Mouse (Mus musculus) heart, embryonic 10.5 days (tissue): ENCODE measurements around the gene Wscd2. TPM values are rescaled to one million over a fixed set of nuclear protein-coding genes. Genes with fewer than 3 reads are reported as not detected.

Source experiments
- DNase-seq: peaks from one replicate; pipeline ENCODE4 v3.0.0-alpha.2; 2017; ENCODE audit warnings: low spot score
- H3K27ac ChIP-seq: fragments of 300-500 bp; sonication (generic); 2 replicates; pipeline ENCODE4 v1.5.1; 2016; ENCODE audit warnings: mild to moderate bottlenecking
- H3K27me3 ChIP-seq: fragments of 300-500 bp; sonication (generic); 2 replicates; pipeline ENCODE4 v1.6.1; 2016; ENCODE audit warnings: mild to moderate bottlenecking; ENCODE audit not compliant: poor library complexity, insufficient read depth, severe bottlenecking
- H3K36me3 ChIP-seq: fragments of 300-500 bp; sonication (generic); 2 replicates; pipeline ENCODE4 v1.6.1; 2016; ENCODE audit warnings: mild to moderate bottlenecking, moderate library complexity
- H3K4me1 ChIP-seq: fragments of 300-500 bp; sonication (generic); 2 replicates; pipeline ENCODE4 v1.6.1; 2016; ENCODE audit warnings: mild to moderate bottlenecking
- H3K4me3 ChIP-seq: fragments of 300-500 bp; sonication (generic); 2 replicates; pipeline ENCODE4 v1.5.1; 2016; ENCODE audit warnings: mild to moderate bottlenecking, moderate library complexity
- H3K9me3 ChIP-seq: fragments of 300-500 bp; sonication (generic); 2 replicates; pipeline ENCODE4 v1.6.1; 2016; ENCODE audit warnings: mild to moderate bottlenecking, moderate library complexity
- WGBS: fragments of 180-500 bp; shearing (Covaris S2); methylation state at CpG from one replicate; pipeline ENCODE4 v1.1.7; 2016; 5-methylcytosine and 5-hydroxymethylcytosine counted together
- polyA plus RNA-seq: library from polyadenylated mRNA; unstranded; fragments of >200 nt; fragmentation: Nextera tagmentation; extraction: Ambion mirVana; gene quantifications from 2 replicates; pipeline ENCODE4 v1.2.1, GENCODE M21; 2016

Wscd2 gene
- polyA plus RNA-seq, 1 experiment from 2014 or later: 2.5 TPM

DNA sequence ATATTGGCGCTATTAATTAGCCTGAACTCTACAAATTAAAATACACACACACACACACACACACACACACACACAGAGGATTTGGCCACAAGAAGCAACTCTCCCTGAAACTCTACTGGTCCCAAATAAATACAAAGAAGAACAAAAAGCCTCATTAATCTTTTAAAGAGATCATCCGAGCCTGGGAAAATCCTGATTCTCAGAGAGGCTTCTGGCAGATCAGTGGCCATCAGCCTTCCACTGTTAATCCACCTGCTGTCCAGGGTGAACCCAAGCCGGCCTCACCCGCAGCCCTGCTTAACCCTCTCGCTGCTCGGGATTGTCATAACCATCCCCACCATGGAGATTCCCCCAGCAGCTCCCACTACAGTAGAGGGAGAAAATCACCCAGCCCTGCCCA, 23.6 kb upstream of the Wscd2 start:
- no peak overlapping the region for H3K4me3 ChIP-seq
- H3K27me3 ChIP-seq: peaks cover 30% of the 10 kb centered on the region
- no peaks in the 10 kb centered on the region for H3K9me3 ChIP-seq
- H3K4me1 ChIP-seq: peaks cover 27% of the 10 kb centered on the region
- no peaks in the 10 kb centered on the region for H3K36me3 ChIP-seq
- H3K27ac ChIP-seq: no peak overlapping the region
- WGBS: 72% methylated on average over 6 of the region's 6 CpGs
- no peak for DNase-seq

DNA sequence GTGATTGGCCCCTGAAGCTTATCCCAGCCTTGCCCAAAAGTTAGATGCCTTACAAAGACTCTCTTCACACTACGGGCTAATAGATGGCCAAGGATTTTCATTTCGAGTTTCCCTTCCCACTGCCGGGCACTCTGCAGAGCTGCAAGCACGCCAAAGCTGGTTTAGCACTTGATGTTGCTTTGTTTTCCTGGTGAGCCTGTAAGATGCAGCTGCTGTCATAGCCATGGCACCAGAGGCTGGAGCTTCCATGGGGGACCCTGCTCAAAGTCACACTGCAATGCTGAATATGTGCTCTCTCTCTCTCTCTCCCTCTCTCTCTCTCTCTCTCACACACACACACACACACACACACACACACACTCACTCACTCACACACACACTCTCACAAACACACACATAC, 23.1 kb upstream of the Wscd2 start:
- no peak for DNase-seq
- no peaks in the 10 kb centered on the region for H3K9me3 ChIP-seq
- H3K4me3 ChIP-seq: no peak overlapping the region
- no peak overlapping the region for H3K27ac ChIP-seq
- H3K4me1 ChIP-seq: peaks cover 22% of the 10 kb centered on the region
- WGBS: 43% methylated on average over 4 of the region's 4 CpGs
- peaks cover 25% of the 10 kb centered on the region for H3K27me3 ChIP-seq
- H3K36me3 ChIP-seq: no peaks in the 10 kb centered on the region

DNA sequence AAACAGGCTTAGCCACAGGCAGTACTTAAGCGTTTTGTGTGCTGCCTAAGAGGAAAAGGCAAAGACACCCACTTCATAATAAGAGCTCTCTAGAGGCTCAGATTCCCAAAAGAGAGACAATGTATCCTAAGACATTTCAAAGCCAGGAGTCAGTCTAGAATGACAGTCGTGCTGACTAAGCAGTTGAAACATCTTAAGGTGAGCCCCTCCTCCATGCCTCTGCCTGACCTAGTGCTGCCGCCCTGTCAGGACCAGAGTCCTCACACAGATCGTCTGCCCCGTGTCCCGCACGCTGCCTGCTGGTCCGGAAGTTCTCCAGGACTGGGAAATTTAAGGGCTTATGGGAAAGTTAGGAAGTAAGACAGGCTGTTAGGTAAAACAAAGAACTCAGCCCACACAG, 22.4 kb upstream of the Wscd2 start:
- WGBS: under 1% methylated on average over 8 of the region's 8 CpGs
- peaks cover 18% of the 10 kb centered on the region for H3K27me3 ChIP-seq
- no peak for DNase-seq
- no peaks in the 10 kb centered on the region for H3K36me3 ChIP-seq
- H3K9me3 ChIP-seq: no peaks in the 10 kb centered on the region
- H3K27ac ChIP-seq: 0 out of 2 replicates have a peak overlapping the region, but pooled peaks have one; percentile 22
- no peak overlapping the region for H3K4me3 ChIP-seq
- H3K4me1 ChIP-seq: peaks cover 20% of the 10 kb centered on the region

DNA sequence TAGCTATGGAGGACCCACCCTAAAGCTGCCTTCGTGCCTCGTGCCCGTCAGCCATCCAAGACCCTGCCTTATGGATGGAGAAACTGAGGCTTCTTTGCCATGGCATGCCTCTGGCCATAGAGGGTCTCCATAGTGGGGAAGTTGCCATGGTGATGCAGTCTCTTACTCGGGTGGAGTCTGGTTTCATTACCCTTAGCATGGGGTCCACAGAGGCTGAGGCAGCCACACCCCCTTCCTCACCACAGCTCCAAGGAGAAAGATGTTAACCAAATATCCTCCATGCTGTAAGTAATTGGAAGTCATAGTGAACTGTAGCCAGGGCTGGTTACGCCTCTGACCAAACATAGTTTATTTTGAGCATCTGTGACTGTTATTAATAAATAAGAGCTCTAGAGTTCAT, 21.5 kb upstream of the Wscd2 start:
- Histone ChIP-seq H3K4me1 (peaks cover 20% of the 10 kb centered on the region), H3K4me3 (no peak overlapping the region), H3K27ac (0 out of 2 replicates have a peak overlapping the region, but pooled peaks have one; percentile 22), H3K9me3 (no peaks in the 10 kb centered on the region), H3K27me3 (peaks cover 15% of the 10 kb centered on the region), H3K36me3 (no peaks in the 10 kb centered on the region)
- 72% methylated on average over 5 of the region's 5 CpGs for WGBS
- DNase-seq: no peak

DNA sequence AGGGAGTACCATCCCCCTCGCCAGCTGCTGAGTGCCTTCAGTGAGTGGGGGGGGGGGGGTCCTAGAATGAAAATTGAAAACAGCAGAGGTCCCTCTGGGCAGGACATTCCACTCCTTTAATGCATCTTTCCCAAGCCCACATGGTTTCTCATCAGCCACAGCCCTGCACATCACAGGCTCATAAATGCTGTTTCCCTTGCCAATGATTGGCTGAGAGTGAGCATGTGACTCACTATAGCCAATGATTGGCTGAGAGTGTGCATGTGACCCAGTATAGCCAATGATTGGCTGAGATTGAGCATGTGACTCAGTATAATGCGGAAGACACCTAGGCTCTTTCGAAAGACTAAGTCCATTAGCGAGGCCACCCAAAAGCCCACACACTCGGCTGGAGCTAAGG, 20.9 kb upstream of the Wscd2 start:
- H3K27me3 ChIP-seq: peaks cover 14% of the 10 kb centered on the region; the same call in 1 of the 2 replicates
- 91% methylated on average over 5 of the region's 5 CpGs for WGBS
- H3K27ac ChIP-seq: no peak overlapping the region
- H3K4me1 ChIP-seq: peaks cover 20% of the 10 kb centered on the region
- no peaks in the 10 kb centered on the region for H3K36me3 ChIP-seq
- H3K4me3 ChIP-seq: no peak overlapping the region
- no peaks in the 10 kb centered on the region for H3K9me3 ChIP-seq
- no peak for DNase-seq

DNA sequence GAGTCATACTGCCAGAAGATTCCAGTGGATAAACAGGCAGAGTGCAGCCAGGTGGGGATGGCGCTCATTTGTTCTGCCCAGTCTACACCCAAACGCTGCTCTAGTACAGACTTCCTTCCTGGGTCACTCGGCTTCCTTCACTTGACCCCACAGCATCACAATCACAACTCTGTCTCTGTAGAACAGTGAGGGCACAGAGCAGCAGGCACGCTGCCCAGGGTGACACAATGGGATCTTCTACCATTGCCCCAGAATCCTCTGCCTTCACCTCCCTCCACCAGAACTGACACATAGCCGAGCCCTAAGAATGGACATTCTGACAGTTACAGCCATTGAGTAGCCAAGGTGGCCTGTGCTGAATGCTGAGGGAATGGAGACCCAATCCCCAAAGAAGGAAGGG, 20.3 kb upstream of the Wscd2 start:
- 82% methylated on average over 5 of the region's 5 CpGs for WGBS
- Histone ChIP-seq H3K4me1 (peaks cover 20% of the 10 kb centered on the region), H3K36me3 (no peaks in the 10 kb centered on the region), H3K27me3 (peaks cover 14% of the 10 kb centered on the region; the same call in 1 of the 2 replicates), H3K4me3 (no peak overlapping the region), H3K9me3 (no peaks in the 10 kb centered on the region), H3K27ac (no peak overlapping the region)
- DNase-seq: no peak

DNA sequence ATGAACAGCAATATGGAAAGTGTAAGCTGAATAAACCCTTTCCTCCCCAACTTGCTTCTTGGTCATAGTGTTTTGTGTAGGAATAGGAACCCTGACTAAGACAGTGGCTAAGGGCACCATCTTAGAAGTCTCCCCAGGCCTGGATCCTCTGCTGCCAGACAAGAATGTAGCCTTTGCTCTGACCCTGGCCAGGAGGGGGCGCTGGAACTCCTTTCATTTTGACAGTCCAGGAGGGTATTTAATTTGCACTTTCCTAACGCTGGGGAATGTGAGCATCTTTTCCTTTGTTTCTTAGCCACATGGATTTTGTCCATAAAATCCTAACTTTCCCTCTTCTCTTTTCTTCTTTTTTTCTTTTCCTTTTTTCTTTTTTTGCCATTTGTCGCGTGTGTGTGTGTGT, 18.7 kb upstream of the Wscd2 start:
- Histone ChIP-seq H3K27ac (no peak overlapping the region), H3K4me1 (peaks cover 24% of the 10 kb centered on the region), H3K9me3 (no peaks in the 10 kb centered on the region), H3K27me3 (peaks cover 14% of the 10 kb centered on the region; the same call in 1 of the 2 replicates), H3K36me3 (no peaks in the 10 kb centered on the region), H3K4me3 (no peak overlapping the region)
- peak; percentile 87 for DNase-seq
- WGBS: 44% methylated on average over 4 of the region's 4 CpGs

DNA sequence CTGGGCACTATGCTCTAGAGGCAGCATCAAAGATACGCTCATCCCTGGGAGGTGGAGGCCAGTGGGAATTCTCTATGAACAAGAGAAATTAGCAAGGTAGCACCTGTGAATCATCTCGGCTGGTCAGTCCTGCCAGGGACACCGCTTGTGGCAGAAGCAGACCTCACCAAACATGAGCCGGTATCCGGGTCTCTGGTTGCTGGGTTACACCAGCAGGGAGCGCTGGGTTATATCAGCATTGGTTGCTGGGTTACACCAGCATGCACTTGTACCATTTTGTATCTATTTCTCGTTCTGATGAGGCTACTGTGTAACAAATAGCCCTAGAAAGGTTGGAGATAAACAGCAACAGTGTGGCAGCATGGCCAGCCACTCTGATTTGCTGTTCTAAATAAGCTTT, 17.8 kb upstream of the Wscd2 start:
- Histone ChIP-seq H3K27me3 (peaks cover 14% of the 10 kb centered on the region; the same call in 1 of the 2 replicates), H3K36me3 (no peaks in the 10 kb centered on the region), H3K4me1 (peaks cover 27% of the 10 kb centered on the region), H3K27ac (no peak overlapping the region), H3K9me3 (no peaks in the 10 kb centered on the region), H3K4me3 (no peak overlapping the region)
- no peak for DNase-seq
- 55% methylated on average over 7 of the region's 7 CpGs for WGBS

DNA sequence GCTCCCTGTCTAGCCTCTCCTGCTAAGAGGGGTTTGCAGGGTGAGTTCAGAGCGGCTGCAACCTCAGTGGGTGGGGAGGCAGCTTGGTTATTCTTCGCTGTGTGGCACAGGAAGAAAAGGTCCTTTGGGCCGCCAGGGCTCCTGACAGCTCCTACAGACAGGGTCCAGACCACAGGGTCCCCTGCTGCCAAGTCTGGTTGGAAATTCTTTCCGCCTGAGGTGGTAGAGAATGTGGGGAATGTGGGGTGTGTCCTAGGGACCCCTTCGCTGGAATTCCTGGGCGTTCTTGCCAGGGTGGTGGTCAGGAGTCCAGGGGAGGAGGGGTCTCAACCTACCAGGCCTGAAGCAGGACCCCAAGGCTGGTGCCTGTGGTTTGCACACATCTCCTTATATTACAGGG, 13.3 kb upstream of the Wscd2 start:
- H3K27me3 ChIP-seq: 0 out of 2 replicates have a peak, but pooled peaks cover 7% of the 10 kb centered on the region
- 9% methylated on average over 6 of the region's 6 CpGs for WGBS
- peaks cover 19% of the 10 kb centered on the region for H3K4me1 ChIP-seq
- H3K4me3 ChIP-seq: 0 out of 2 replicates have a peak overlapping the region, but pooled peaks have one; percentile 22
- no peaks in the 10 kb centered on the region for H3K36me3 ChIP-seq
- H3K27ac ChIP-seq: peak overlapping the region; percentile 67; the same call in 1 of the 2 replicates
- H3K9me3 ChIP-seq: no peaks in the 10 kb centered on the region
- DNase-seq: peak; percentile 81

DNA sequence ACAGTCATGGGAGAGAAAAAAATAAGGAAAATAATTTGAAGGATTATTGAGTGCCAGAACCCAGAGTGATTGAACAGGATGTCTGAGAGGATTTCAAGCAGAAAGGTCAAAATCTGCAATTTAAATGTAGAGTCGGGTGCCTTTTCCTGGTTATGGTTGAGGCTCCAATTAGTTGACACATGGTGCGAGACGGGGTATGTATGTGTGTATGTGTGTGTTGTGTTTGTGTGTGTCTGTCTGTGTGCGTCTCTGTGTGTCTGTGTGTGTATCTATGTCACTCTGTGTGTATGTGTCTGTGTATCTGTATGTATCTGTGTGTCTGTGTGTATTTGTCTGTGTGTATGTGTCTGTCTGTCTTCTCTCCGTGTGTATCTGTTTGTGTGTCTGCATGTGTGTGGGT, 11.1 kb upstream of the Wscd2 start:
- Histone ChIP-seq H3K27ac (no peak overlapping the region), H3K27me3 (no peaks in the 10 kb centered on the region), H3K36me3 (no peaks in the 10 kb centered on the region), H3K4me1 (peaks cover 19% of the 10 kb centered on the region), H3K4me3 (no peak overlapping the region), H3K9me3 (no peaks in the 10 kb centered on the region)
- 90% methylated on average over 5 of the region's 5 CpGs for WGBS
- DNase-seq: no peak

DNA sequence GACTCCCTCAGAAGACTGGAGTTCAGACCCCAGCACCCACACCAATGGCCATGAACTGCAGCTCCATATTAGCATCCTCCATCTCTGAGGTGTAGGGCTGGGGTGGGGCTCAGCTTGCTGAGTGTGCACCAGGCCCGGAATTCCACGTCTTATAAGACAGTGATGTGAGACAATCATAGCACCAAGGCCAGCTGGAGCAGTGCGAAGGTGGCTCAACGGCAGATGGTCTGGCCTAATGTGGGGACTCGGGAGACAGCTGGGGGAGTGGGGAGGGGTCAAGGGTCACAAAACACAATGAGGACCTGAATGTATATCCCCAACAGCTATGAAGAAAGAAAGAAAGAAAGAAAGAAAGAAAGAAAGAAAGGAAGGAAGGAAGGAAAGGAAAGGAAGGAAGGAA, 9.7 kb upstream of the Wscd2 start:
- Histone ChIP-seq H3K27me3 (0 out of 2 replicates have a peak, but pooled peaks cover 6% of the 10 kb centered on the region), H3K4me3 (no peak overlapping the region), H3K9me3 (no peaks in the 10 kb centered on the region), H3K36me3 (no peaks in the 10 kb centered on the region), H3K4me1 (peaks cover 20% of the 10 kb centered on the region), H3K27ac (no peak overlapping the region)
- 74% methylated on average over 5 of the region's 5 CpGs for WGBS
- DNase-seq: no peak

DNA sequence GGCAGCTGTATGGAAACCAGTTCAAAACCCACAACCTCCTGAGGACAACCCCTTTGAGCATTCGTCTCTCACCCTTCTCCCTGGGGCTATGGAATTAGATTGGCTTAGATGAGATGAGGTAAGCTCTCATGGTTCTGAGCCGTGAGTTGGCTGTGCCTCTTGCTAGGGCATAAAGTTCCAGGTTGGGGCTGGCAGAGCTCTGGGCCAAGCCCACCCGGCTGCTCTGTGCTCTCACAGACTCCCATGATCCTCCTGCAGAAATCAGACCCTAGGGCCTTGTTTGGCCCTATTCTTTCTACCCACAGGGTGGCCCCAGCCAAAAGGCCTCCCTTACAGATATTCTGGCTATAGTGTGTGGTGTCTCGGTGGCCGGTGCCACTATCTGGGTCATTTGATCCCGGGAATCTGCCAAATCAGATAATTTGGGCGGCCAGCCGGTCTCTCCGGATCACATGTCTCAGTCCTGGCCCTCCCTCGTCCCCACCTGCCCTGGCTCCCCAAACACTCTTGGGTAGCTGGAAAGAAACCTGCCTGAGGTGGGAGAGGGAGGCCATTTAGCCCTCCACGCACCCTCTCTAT, 4.5 kb upstream of the Wscd2 start:
- Histone ChIP-seq H3K4me3 (no peak overlapping the region), H3K36me3 (no peaks in the 10 kb centered on the region), H3K27me3 (peaks cover 24% of the 10 kb centered on the region), H3K9me3 (no peaks in the 10 kb centered on the region), H3K27ac (peak overlapping the region; percentile 47; the same call in 1 of the 2 replicates), H3K4me1 (peaks cover 32% of the 10 kb centered on the region)
- DNase-seq: no peak
- 52% methylated on average over 11 of the region's 11 CpGs for WGBS

DNA sequence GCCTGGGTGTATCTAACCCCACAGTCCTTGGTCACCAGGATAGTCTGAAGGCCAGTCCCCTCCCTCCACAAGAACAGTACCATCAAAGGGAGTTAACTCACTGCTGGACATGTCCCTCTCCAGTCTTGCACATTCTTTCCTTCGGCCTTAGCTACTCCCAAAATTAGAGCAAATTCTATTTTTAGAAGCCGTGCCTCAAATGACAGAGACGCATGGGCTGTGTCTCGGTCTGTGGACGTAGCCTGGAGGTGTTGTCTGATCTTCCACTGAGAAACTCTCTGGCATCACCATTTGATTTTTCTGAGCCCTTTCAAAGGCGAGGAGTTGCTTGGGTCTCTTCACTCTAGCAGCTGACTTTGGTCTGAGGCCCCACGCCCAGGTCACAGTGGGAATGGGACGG, 2.3 kb upstream of the Wscd2 start:
- 32% methylated on average over 8 of the region's 8 CpGs for WGBS
- no peak for DNase-seq
- H3K36me3 ChIP-seq: no peaks in the 10 kb centered on the region
- peak overlapping the region; percentile 81 for H3K27ac ChIP-seq
- H3K4me1 ChIP-seq: peaks cover 48% of the 10 kb centered on the region
- H3K27me3 ChIP-seq: peaks cover 46% of the 10 kb centered on the region
- H3K9me3 ChIP-seq: no peaks in the 10 kb centered on the region
- no peak overlapping the region for H3K4me3 ChIP-seq

DNA sequence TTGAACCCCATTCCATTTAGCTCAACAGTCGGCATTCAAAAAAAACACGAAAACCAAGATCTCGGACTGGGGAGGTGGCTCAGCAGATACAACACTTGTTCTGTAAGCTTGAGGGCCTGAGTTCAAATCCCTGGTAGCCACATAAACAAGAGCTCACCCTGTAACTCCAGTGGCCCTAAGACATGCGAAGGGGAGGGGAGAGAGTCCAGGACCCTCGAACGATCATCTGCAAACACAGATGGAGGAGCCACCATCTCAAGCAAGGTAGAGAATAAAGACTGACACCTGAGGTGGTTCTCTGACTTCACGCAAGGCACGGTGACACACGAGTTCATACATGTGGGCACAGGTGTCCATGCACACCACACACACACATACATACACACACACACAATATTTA, 516 bp upstream of the Wscd2 start:
- WGBS: 84% methylated on average over 9 of the region's 9 CpGs
- peaks cover 62% of the 10 kb centered on the region for H3K27me3 ChIP-seq
- H3K27ac ChIP-seq: no peak overlapping the region
- no peaks in the 10 kb centered on the region for H3K36me3 ChIP-seq
- DNase-seq: no peak
- no peak overlapping the region for H3K4me3 ChIP-seq
- no peaks in the 10 kb centered on the region for H3K9me3 ChIP-seq
- H3K4me1 ChIP-seq: peaks cover 48% of the 10 kb centered on the region
